Mouse (Mus musculus): ENCODE measurements around the gene Mylk3. TPM values are rescaled to one million over a fixed set of nuclear protein-coding genes. Genes with fewer than 3 reads are reported as not detected.

The Mylk3 gene
- total and polyA plus RNA-seq, 2 experiments from 2014 or later = 0.16 to 0.26 TPM

GRCm38 (mm10) chr8:85323084-85323483, 63.1 kb downstream of the Mylk3 start:
- Histone ChIP-seq H3K9ac (replicated peaks; ENCODE audit: low read length) (no peak overlapping the region), H3K36me3 (ENCODE audit: insufficient read depth, low read length) (no peaks in the 10 kb centered on the region), H3K4me1 (ENCODE audit: insufficient read depth, low read length) (no peaks in the 10 kb centered on the region), H3K27ac (no peak overlapping the region), H3K4me3 (ENCODE audit: low read length) (no peak overlapping the region), H3K27me3 (ENCODE audit: insufficient read depth, low read length) (no peaks in the 10 kb centered on the region), H3K4me2 (ENCODE audit: low read depth, low read length) (no peak overlapping the region), H3K9me3 (ENCODE audit: low read length) (no peaks in the 10 kb centered on the region)
- TF ChIP-seq CTCF (IDR thresholded peaks at IDR 0.05; ENCODE audit: low read depth) = no peak
- ATAC-seq (no peak), DNase-seq (ENCODE audit: low spot score) (no peak)
- WGBS = 74% methylated on average over 3 of the region's 3 CpGs

DNA sequence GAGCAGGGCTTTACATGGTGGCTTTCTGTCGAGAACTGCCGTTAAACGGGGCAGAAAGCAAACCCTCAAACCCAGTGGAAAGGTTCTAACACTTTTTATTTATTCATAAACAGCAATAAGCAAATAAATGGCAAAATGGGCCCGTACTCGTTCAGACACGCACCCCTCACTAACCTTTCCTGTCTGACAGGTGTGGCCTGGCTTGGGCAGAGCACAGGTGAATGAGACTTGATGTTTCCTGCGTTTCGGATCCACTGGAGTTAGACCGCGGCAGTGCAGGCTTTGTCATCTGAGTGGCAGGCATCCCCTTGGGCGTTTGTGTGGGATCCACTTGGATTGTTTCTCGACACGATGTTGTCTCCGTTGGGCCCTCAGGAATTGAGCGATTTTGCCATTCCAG, 64.2 kb downstream of the Mylk3 start:
- no peak overlapping the region for H3K27ac ChIP-seq
- DNase-seq (ENCODE audit: low spot score) (no peak), ATAC-seq (no peak)
- H3K9me3 ChIP-seq (ENCODE audit: low read length) = no peaks in the 10 kb centered on the region
- 90% methylated on average over 15 of the region's 15 CpGs for WGBS
- no peak overlapping the region for H3K9ac ChIP-seq (replicated peaks; ENCODE audit: low read length)
- no peaks in the 10 kb centered on the region for H3K27me3 ChIP-seq (ENCODE audit: insufficient read depth, low read length)
- no peak for TF ChIP-seq CTCF (IDR thresholded peaks at IDR 0.05; ENCODE audit: low read depth)
- no peaks in the 10 kb centered on the region for H3K36me3 ChIP-seq (ENCODE audit: insufficient read depth, low read length)
- H3K4me1 ChIP-seq (ENCODE audit: insufficient read depth, low read length) = no peaks in the 10 kb centered on the region
- no peak overlapping the region for H3K4me3 ChIP-seq (ENCODE audit: low read length)
- no peak overlapping the region for H3K4me2 ChIP-seq (ENCODE audit: low read depth, low read length)

- ATAC-seq = no peak
- Histone ChIP-seq H3K36me3 (ENCODE audit: insufficient read depth, low read length) (no peaks in the 10 kb centered on the region), H3K27me3 (ENCODE audit: insufficient read depth, low read length) (no peaks in the 10 kb centered on the region), H3K9ac (replicated peaks; ENCODE audit: low read length) (no peak overlapping the region), H3K4me2 (ENCODE audit: low read depth, low read length) (no peak overlapping the region), H3K9me3 (ENCODE audit: low read length) (no peaks in the 10 kb centered on the region), H3K4me3 (ENCODE audit: low read length) (no peak overlapping the region), H3K4me1 (ENCODE audit: insufficient read depth, low read length) (no peaks in the 10 kb centered on the region), H3K27ac (no peak overlapping the region)
- DNase-seq (ENCODE audit: low spot score) = no peak
- TF ChIP-seq CTCF (IDR thresholded peaks at IDR 0.05; ENCODE audit: low read depth) = no peak
- 91% methylated on average over 4 of the region's 4 CpGs for WGBS
Measured at GRCm38 (mm10) chr8:85318534-85318933, 67.6 kb downstream of the Mylk3 start.

DNA sequence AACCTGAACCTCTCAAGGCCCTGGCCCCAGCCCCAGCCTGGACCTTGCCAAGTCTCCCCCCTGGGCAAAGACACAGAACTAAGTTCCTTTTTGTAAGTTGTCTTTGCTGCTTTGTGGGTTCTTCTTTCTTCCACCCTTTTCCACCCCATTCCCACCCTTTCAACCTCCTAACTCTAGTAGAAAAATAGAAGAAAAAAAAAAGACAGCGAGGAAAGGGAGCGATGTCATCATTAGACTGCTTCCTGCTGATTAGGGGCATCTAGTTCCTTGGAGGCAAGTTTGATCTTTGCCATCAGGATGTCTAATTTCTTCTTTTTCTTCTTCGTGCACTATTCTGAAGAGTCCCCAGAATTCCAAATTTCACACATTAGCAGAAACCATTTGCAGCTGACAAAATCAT, 73.1 kb downstream of the Mylk3 start:
- no peak overlapping the region for H3K27ac ChIP-seq
- no peak for TF ChIP-seq CTCF (IDR thresholded peaks at IDR 0.05; ENCODE audit: low read depth)

GRCm38 (mm10) chr8:85311743-85312142, 74.4 kb downstream of the Mylk3 start:
- peak; percentile 54 for DNase-seq (ENCODE audit: low spot score)
- Histone ChIP-seq H3K4me2 (ENCODE audit: low read depth, low read length) (no peak overlapping the region), H3K4me3 (ENCODE audit: low read length) (no peak overlapping the region), H3K9ac (replicated peaks; ENCODE audit: low read length) (no peak overlapping the region), H3K4me1 (ENCODE audit: insufficient read depth, low read length) (no peaks in the 10 kb centered on the region), H3K27ac (no peak overlapping the region), H3K9me3 (ENCODE audit: low read length) (no peaks in the 10 kb centered on the region), H3K27me3 (ENCODE audit: insufficient read depth, low read length) (no peaks in the 10 kb centered on the region), H3K36me3 (ENCODE audit: insufficient read depth, low read length) (peaks cover 16% of the 10 kb centered on the region; the same call in 1 of the 2 replicates)
- TF ChIP-seq CTCF (IDR thresholded peaks at IDR 0.05; ENCODE audit: low read depth) = peak; percentile 70
- ATAC-seq = no peak

More for the DNA sequence above, 73.1 kb downstream of the Mylk3 start:
- Histone ChIP-seq H3K4me2 (ENCODE audit: low read depth, low read length) (no peak overlapping the region), H3K4me3 (ENCODE audit: low read length) (no peak overlapping the region), H3K27me3 (ENCODE audit: insufficient read depth, low read length) (no peaks in the 10 kb centered on the region), H3K9ac (replicated peaks; ENCODE audit: low read length) (no peak overlapping the region), H3K4me1 (ENCODE audit: insufficient read depth, low read length) (no peaks in the 10 kb centered on the region), H3K9me3 (ENCODE audit: low read length) (no peaks in the 10 kb centered on the region), H3K36me3 (ENCODE audit: insufficient read depth, low read length) (peaks cover 10% of the 10 kb centered on the region; the same call in 1 of the 2 replicates)
- DNase-seq (ENCODE audit: low spot score) (no peak), ATAC-seq (no peak)
- 88% methylated on average over 3 of the region's 3 CpGs for WGBS

DNA sequence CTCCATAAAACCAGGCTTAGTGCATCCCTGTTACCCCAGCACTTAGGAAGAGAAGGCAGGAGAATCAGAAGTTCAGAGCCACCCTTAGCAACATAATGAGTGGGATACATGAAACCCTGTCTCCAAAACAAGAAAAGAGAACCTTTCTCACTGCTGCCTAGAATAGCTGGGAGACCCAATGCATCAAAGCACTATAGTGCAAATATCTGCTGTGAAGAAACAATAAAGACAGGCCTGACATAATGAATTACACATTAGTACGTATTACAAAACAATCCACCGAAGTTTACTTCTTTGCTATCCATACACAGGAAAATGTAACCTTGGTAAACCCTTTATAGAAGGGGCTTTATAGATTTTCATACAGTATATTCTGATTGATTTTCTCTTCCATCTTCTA, 77.6 kb downstream of the Mylk3 start:
- Histone ChIP-seq H3K9me3 (ENCODE audit: low read length) (no peaks in the 10 kb centered on the region), H3K36me3 (ENCODE audit: insufficient read depth, low read length) (peaks cover 32% of the 10 kb centered on the region), H3K27ac (no peak overlapping the region), H3K4me1 (ENCODE audit: insufficient read depth, low read length) (no peaks in the 10 kb centered on the region), H3K4me3 (ENCODE audit: low read length) (no peak overlapping the region), H3K4me2 (ENCODE audit: low read depth, low read length) (no peak overlapping the region), H3K27me3 (ENCODE audit: insufficient read depth, low read length) (no peaks in the 10 kb centered on the region), H3K9ac (replicated peaks; ENCODE audit: low read length) (no peak overlapping the region)
- no peak for TF ChIP-seq CTCF (IDR thresholded peaks at IDR 0.05; ENCODE audit: low read depth)
- DNase-seq (ENCODE audit: low spot score) (no peak), ATAC-seq (no peak)
- WGBS = 95% methylated on average over 2 of the region's 2 CpGs

DNA sequence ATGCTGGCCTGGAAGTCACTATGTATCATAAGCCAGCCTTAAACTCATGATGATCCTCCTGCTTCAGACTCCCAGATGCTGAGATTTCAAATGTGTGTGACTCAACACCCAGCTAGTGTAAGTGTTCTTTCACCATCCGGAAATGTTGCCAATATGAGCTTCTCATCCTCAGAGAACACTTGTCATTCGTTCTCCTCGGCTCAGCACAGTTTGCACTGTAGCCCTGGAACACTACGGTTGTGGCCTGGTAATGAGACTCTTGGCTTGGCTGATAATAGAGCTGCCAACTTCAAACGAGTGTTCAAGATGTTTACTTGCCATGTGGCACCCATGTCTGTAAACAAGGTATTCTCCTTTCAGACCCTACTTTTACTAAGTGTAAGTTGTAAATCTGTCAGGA, 82.6 kb downstream of the Mylk3 start:
- Histone ChIP-seq H3K27ac (no peak overlapping the region), H3K4me3 (ENCODE audit: low read length) (no peak overlapping the region), H3K27me3 (ENCODE audit: insufficient read depth, low read length) (no peaks in the 10 kb centered on the region), H3K4me2 (ENCODE audit: low read depth, low read length) (no peak overlapping the region), H3K9ac (replicated peaks; ENCODE audit: low read length) (no peak overlapping the region), H3K36me3 (ENCODE audit: insufficient read depth, low read length) (peaks cover 33% of the 10 kb centered on the region), H3K4me1 (ENCODE audit: insufficient read depth, low read length) (peaks cover 7% of the 10 kb centered on the region), H3K9me3 (ENCODE audit: low read length) (no peaks in the 10 kb centered on the region)
- ATAC-seq (no peak), DNase-seq (ENCODE audit: low spot score) (no peak)
- TF ChIP-seq CTCF (IDR thresholded peaks at IDR 0.05; ENCODE audit: low read depth) = no peak
- 84% methylated on average over 5 of the region's 5 CpGs for WGBS

Measured in hindbrain, postnatal 0 days (tissue).